Mouse (Mus musculus) MEL (cell line): Measurements from ENCODE around the gene Myf5.

Experiments
- BHLHE40 ChIP-seq: IDR thresholded peaks from 2 replicates; pipeline ENCODE4 v1.6.1; 2012; ENCODE audit warnings: low read depth, mild to moderate bottlenecking, inconsistent platforms, low read length, improper control_type of control experiment, borderline replicate concordance
- CTCF ChIP-seq, 3 experiments: IDR thresholded peaks in 2 of 3; conservative IDR thresholded peaks in 1 of 3; 2 replicates each; pipeline ENCODE4 v1.5.1; 2011 to 2012; ENCODE audit warnings: low read length in 3 of 3, low read depth in 2 of 3, mild to moderate bottlenecking in 2 of 3, improper control_type of control experiment in 1 of 3, inconsistent platforms in 1 of 3, mixed read lengths in 1 of 3, moderate library complexity in 1 of 3; ENCODE audit not compliant: control insufficient read depth in 1 of 3, insufficient read depth in 1 of 3, poor library complexity in 1 of 3, severe bottlenecking in 1 of 3
- E2F4 ChIP-seq: IDR thresholded peaks from 2 replicates; pipeline ENCODE4 v1.6.1; 2011; ENCODE audit warnings: low read depth, low read length, improper control_type of control experiment, borderline replicate concordance
- MAX ChIP-seq: IDR thresholded peaks from 2 replicates; pipeline ENCODE4 v1.6.1; 2011; ENCODE audit warnings: low read length, improper control_type of control experiment
- MEF2A ChIP-seq: IDR thresholded peaks from 2 replicates; pipeline ENCODE4 v1.6.1; 2014; ENCODE audit warnings: low read depth, mild to moderate bottlenecking, inconsistent platforms, low read length, improper control_type of control experiment; ENCODE audit not compliant: poor library complexity, insufficient replicate concordance, severe bottlenecking; ENCODE audit errors: extremely low read depth
- POLR2A ChIP-seq, 2 experiments: IDR thresholded peaks; 2 replicates each; pipeline ENCODE4 v1.6.1; 2011 to 2012; ENCODE audit warnings: low read length in 2 of 2, mild to moderate bottlenecking in 2 of 2, control low read depth in 1 of 2, improper control_type of control experiment in 1 of 2, low read depth in 1 of 2, moderate library complexity in 1 of 2; ENCODE audit not compliant: control insufficient read depth in 1 of 2, insufficient read depth in 1 of 2, poor library complexity in 1 of 2
- POLR2AphosphoS2 ChIP-seq: IDR thresholded peaks from 2 replicates; pipeline ENCODE4 v1.6.1; 2011; ENCODE audit warnings: low read length, improper control_type of control experiment
- SMC3 ChIP-seq: IDR thresholded peaks from 2 replicates; pipeline ENCODE4 v1.6.1; 2011; ENCODE audit warnings: low read depth, low read length, improper control_type of control experiment
- UBTF ChIP-seq: IDR thresholded peaks from 2 replicates; pipeline ENCODE4 v1.6.1; 2012; ENCODE audit warnings: low read depth, mild to moderate bottlenecking, inconsistent platforms, low read length, improper control_type of control experiment, moderate library complexity, borderline replicate concordance; ENCODE audit not compliant: insufficient read depth
- ZC3H11A ChIP-seq: IDR thresholded peaks from 2 replicates; pipeline ENCODE4 v1.6.1; 2012; ENCODE audit warnings: low read depth, mild to moderate bottlenecking, inconsistent platforms, low read length, improper control_type of control experiment

DNA sequence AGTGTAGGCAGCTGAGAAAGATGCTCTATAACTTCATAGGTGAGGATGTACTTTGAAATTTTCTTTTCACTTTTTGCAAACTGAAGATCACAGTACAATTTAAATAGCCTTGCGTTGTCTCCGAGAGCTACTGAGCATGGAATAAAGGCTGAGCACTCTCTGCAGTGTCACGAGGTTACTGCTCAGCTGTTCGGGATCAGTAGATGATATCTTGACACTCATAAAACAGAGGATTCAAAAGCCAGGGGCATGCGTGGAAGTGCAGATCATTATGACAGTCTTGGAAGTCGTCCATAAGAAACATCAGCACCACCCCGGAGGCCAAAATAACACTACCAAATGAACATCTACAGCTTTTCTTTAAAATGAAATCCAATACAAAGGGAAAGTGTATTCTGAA is 30.7 kb upstream of the Myf5 start:
- no peak for TF ChIP-seq POLR2AphosphoS2
- no peak for TF ChIP-seq ZC3H11A
- TF ChIP-seq UBTF = no peak
- TF ChIP-seq CTCF (IDR thresholded peaks at IDR 0.05 in 2 of 3, conservative IDR thresholded peaks at IDR 0.05 in 1 of 3; ENCODE audit: control insufficient read depth in 1 of 3, insufficient read depth in 1 of 3, low read depth in 2 of 3, low read length in 3 of 3, poor library complexity in 1 of 3, severe bottlenecking in 1 of 3) = no peak
- no peak for TF ChIP-seq BHLHE40
- TF ChIP-seq POLR2A (IDR thresholded peaks at IDR 0.05; ENCODE audit: control insufficient read depth in 1 of 2, insufficient read depth in 1 of 2, low read depth in 1 of 2, low read length in 2 of 2, poor library complexity in 1 of 2) = no peak
- TF ChIP-seq SMC3 = no peak
- no peak for TF ChIP-seq MAX
- no peak for TF ChIP-seq MEF2A
- no peak for TF ChIP-seq E2F4
